Mouse (Mus musculus) spleen, postnatal 14 days (tissue): Measurements from ENCODE around the gene Gm20683.
"Not testable (repeated sequence)": the region's sequence is repeated elsewhere in the genome, so short reads cannot be mapped to it uniquely, and the experiment has no call there.

Experiments used
- DNase-seq, 2 experiments: peaks; one replicate each; pipeline ENCODE4 v3.0.0; 2021 to 2022; ENCODE audit warnings: low spot score in 2 of 2

Gm20683 gene

GRCm38 (mm10) chr17:25827546-25828222, 13.9 kb downstream of the Gm20683 start:
- no peak for DNase-seq

DNA sequence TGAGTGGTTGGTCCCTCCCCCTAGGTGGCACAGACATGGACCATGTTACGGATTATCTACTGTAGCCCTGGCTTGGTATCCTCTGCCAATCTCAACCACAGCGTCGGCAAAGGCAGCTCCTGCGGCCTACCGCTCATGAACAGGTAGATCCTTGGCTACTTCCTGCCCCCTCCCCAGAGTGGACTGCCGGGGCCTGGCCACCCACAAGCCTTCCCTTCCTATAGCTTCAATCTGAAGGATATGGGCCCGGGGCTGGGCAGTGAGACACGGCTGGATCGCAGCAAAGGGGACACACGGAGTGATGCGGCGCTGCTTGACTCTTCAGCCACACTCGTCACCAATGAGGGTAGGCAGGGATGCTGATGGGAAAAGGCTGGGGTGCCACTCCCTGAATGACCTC, 14.6 kb downstream of the Gm20683 start:
- no peak for DNase-seq

- DNase-seq = no peak
Measured at GRCm38 (mm10) chr17:25825984-25826570, 15.5 kb downstream of the Gm20683 start.

DNA sequence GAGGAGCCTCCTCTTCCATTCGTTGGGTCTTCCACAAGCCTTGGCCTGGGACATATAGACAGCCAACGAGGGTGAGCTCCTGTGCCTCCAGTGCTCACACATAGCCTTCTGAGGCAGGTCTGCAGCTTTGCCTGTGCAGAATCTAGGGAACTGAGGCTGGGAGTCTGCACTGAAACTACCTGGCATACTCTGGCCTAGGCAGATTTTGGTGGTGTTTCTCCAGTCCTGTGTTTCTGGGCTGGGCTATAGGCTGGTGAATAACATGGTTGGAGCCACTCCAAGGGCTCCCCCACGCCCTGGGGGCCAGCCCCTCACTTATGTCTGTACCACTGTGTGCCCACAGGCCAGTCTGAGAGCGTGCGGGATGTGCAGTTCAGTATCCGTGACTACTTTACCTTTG, 16.3 kb downstream of the Gm20683 start:
- no peak for DNase-seq

DNA sequence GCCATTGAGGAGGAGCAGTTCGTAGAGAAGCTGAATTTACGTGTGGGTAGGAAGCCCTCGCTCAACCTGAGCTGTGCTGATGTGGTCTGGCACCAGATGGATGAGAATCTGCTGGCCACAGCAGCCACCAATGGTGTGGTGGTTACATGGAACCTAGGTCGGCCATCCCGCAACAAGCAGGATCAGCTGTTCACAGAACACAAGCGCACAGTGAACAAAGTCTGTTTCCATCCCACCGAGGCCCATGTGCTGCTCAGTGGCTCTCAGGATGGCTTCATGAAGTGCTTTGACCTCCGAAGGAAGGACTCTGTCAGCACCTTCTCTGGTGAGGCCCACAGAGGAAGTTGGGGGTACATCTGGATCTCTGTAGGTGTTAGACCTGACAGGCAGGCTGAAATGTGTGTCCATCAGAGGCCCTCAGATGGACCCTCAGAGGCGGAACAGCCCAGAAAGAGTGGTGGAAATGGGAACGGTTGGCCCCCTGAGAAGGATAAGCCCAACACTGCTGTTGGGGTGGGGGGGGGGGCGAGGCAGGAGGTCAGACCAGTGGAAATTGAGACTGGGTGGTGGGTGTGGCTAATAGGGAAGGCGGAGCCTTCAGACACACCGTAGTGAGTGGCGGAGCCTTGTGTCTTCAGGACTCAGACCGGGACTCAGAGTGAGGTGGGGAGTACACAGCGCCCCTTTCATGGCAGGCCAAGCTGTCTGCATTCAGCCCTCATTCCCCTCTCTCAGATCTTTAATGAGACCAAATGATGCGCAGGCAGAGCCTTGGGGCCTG, 17.0 kb downstream of the Gm20683 start:
- no peak for DNase-seq

- DNase-seq = peak; percentile 52 to 69
Measured at GRCm38 (mm10) chr17:25823452-25823851, 18.1 kb downstream of the Gm20683 start, which contains the start of gene Wdr24. Gene Wdr24 (plus strand): TSS chr17:25823627.

GRCm38 (mm10) chr17:25818851-25819780, 22.4 kb downstream of the Gm20683 start:
- DNase-seq = no peak

- no peak for DNase-seq
Measured at GRCm38 (mm10) chr17:25817662-25818061, 23.9 kb downstream of the Gm20683 start.

GRCm38 (mm10) chr17:25813471-25813870, 28.1 kb downstream of the Gm20683 start:
- peak; percentile 61 to 77 for DNase-seq

- DNase-seq = no peak
Measured at GRCm38 (mm10) chr17:25810890-25811289, 30.7 kb downstream of the Gm20683 start.

DNA sequence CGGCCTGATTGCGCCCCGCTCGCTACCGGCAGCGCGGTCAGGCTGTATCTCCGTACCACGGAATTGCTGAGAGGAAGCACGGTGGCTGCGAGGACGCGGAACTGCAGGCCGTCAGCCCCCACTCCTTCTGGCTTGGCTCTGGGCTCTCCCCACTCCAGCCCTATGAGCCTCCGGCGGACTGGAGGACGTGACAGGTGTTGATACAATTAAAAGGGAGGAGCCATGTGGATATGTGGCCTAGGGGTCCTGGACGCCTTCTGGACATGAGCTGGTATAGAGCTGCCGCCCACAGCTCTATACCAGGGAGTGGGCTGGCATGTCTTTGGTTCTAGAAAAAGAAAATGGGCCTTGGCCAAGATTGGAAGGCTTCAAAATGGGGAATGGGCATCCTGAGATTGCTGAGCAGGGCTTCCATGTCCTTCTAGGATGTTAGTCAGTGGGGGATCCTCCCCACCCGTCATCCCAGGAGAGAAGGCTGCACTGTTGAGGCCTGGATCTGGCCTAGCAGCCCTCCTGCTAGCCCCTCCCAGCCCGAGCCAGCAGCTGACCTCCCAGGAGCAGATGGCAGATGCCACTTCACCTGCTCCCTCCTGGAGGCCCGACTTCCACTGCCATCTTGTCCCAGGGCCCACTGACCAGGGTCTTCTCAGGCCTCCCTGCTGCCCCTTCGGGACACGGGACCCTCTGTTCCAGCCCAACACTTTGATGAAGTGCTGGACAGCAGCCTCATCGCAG, 31.8 kb downstream of the Gm20683 start:
- DNase-seq = no peak

- DNase-seq = no peak
Measured at GRCm38 (mm10) chr17:25808789-25809605, 32.6 kb downstream of the Gm20683 start, which contains the start of gene Fbxl16. Gene Fbxl16 (plus strand): TSS chr17:25809085.

DNA sequence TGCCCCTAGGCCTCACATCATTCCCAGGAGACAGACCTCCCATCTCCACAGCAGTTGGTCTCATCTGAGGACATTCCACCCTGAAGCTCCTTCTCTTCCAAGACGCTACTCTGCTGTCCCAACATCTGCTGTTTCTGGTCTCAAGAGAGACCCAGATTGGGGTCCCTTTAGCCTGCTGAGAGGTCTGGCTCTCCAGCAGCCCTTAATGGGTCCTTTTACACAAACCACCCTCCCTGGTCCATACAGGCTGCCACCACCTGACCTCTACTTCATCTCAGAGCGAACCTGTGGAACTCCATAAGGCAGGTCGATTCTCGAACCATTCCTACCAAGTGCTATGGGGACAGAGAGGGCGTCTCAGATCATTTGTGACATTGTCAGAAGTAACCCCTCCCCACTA, 33.5 kb downstream of the Gm20683 start:
- DNase-seq = no peak

GRCm38 (mm10) chr17:25807452-25807851, 34.1 kb downstream of the Gm20683 start:
- DNase-seq = not testable (repeated sequence)

DNA sequence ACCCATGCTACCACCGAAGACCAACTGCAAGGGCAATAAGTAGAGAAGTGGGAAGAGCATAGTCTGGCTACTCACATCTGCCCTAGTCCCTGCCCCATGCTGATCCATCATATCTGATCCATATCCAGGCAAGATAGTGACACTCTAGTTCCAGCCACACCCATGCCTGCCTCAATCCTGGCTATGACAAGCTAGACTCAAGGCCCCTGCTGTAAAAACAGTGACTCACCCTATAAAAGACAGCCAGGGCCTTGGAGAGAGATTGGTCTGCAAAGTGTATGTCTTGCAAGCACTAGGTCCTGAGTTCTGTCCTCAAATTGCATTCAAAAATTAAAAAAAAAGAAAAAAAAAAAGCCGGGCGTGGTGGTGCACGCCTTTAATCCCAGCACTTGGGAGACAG, 35.1 kb downstream of the Gm20683 start:
- DNase-seq = no peak

DNA sequence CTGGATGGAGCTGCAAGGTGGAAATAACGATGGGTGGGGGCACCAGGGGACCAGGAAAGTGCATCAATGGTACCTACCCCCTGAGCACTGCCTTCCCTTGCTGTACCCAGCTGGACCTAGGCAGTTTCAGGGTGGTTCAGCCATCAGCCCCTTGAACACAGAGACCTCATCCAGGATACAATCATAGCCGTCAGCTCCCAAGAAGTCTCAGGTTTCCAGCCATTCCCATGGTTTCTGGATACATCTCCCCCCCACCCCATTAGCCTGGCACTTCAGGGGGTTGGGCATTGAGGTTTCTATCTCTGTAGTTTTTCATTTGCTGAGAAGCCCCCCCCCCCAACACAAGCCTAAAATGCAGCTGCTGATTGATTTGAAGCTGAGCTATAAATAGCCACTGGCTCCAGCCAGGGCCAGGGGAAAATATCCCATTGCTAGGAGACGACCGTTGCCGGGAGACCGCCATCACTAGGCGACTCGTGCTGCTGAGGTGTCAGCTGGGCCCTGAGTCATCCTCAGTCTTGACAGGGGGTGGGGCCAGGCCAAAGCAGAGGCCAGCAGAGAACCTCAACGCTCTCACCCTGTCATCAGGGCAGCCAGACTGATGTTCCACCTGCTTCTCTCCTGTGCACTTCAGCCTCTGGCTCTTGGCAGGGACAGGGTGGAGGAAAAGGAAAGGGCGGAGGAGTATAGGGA, 38.6 kb downstream of the Gm20683 start:
- no peak for DNase-seq

- peak; percentile 40 to 60 for DNase-seq
Measured at GRCm38 (mm10) chr17:25801029-25801428, 40.5 kb downstream of the Gm20683 start.

GRCm38 (mm10) chr17:25796951-25797369, 44.6 kb downstream of the Gm20683 start, which contains the start of gene Metrn:
Gene Metrn (minus strand): TSS chr17:25797136.
- DNase-seq = peak; percentile 75 to 83

- DNase-seq = no peak
Measured at GRCm38 (mm10) chr17:25796211-25796771, 45.3 kb downstream of the Gm20683 start.
